Mouse (Mus musculus) ovary, postnatal 14 days (tissue): ENCODE measurements around the gene Prr19.
A peak's percentile ranks its signal among the peaks of the same experiment; 100 is the strongest.
"Not testable (repeated sequence)": the region's sequence is repeated elsewhere in the genome, so short reads cannot be mapped to it uniquely, and the experiment has no call there.

Experiments used
- DNase-seq: peaks from one replicate; pipeline ENCODE4 v3.0.0; 2022; ENCODE audit warnings: low spot score

Prr19 gene

DNA sequence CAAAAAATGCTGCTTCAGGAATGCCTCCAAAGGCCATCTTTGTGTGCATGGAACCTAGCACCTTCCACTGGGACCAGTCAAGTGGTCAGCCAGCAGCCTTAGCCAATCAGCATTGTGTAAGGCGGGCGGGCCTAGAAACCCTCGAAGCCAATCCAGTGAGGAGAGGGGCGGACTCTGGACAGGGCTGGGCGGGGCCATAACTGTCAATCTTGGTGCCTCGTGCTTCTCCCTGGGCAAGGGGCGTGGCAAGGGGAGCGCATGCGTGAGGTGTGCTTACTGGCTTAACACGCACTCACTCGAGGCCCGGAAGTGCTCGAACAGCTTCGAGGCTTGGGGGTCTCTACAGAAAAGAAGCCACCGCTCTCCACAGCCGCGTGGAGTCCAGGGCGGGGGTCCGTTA is at the start of gene Prr19:
Prr19 (plus strand) TSS at position 349 of the 400 bp plus-strand sequence.
- no peak for DNase-seq

DNA sequence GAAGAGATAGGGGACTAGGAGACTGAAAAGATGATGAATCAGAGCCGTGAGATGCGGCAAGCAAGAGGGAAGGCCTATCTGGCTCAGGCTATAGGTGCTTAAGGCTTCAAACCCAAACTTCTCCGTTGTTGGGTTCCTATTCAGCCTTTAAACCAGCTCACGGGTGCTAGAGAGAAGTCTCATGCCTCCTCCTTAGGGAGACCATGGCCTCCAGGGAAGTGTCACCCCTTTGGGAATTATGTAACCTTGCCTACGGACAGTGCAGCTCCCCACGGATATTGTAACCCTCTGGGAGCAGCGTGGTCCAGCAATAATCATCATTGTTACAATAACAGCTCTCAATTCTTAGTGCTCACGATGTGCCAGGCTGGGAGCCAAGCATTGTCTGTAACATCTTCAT is 49.4 kb upstream of the Prr19 start:
- DNase-seq = no peak

DNA sequence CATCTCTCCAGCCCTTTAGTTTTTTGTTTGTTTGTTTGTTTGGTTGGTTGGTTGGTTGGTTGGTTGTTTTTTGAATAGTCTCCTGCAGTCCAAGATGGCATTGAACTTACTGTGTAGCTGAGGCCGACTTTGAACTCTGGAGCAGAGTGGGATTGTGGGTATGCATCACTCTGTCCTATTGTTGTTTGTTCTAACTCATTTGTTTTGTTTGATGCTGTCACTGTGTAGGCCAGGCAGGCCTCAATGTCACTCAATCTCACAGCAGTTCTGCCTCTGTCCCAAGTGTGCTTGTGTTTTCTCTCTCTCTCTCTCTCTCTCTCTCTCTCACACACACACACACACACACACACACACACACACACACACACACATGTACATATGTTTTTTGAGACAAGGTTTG is 39.3 kb upstream of the Prr19 start:
- no peak for DNase-seq

DNA sequence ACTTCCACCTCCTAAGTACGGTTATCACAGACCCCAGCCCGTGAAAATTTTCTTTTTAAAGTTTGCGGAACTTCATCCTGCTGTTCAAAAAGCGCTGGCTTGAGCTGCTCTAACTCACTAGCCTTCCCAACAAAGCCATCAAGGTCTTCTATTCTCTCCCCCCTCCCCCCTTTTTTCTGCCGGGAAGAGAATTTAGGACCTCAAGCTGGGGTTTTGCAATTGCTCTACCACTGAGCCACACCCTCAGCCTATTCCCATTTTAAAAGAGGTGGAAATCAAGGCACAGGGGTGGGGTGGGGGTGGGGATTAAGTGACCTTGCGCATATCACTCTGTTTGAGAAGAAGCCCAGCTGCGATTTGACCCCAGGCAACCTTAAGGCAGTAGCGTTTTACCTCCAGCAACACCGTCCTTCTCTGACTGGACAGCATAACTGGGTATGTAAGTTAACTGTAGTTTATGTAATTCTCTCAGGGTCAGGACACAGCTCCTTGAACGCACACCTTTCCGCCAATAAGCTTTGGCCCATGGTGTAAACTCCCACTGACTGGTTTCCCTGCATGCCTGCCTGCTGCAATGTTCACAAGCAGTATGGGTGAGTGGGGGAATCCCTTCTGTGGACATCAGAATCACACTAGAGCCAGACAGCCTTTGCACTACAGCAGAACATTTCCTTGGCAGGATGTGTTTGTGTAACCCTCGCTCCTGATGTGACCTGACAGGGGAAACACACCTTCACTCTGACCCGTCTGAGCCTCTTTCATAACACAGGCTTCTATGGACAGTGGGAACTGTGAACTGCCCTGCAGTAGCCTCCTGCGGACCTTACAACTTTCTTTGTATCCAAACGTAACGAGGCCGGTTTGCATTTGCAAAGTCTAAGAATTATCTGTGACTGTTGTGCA is 37.0 kb upstream of the Prr19 start:
- DNase-seq = no peak

DNA sequence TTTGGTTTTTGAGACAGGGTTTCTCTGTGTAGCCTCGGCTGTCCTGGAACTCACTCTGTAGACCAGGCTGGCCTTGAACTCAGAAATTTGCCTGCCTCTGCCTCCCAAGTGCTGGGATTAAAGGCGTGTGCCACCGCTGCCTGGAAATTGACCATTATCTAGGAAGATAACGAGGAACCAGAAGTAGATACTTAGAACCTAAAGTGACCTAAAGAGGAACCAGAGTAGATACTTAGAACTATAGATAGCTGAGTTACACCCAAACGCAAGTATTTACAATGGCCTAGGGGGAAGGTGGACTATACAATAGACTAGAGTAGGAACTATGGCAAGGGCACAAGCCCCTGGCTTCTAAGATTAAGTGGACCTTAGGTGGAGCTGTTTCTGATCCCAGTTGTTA is 35.5 kb upstream of the Prr19 start:
- not testable (repeated sequence) for DNase-seq

DNA sequence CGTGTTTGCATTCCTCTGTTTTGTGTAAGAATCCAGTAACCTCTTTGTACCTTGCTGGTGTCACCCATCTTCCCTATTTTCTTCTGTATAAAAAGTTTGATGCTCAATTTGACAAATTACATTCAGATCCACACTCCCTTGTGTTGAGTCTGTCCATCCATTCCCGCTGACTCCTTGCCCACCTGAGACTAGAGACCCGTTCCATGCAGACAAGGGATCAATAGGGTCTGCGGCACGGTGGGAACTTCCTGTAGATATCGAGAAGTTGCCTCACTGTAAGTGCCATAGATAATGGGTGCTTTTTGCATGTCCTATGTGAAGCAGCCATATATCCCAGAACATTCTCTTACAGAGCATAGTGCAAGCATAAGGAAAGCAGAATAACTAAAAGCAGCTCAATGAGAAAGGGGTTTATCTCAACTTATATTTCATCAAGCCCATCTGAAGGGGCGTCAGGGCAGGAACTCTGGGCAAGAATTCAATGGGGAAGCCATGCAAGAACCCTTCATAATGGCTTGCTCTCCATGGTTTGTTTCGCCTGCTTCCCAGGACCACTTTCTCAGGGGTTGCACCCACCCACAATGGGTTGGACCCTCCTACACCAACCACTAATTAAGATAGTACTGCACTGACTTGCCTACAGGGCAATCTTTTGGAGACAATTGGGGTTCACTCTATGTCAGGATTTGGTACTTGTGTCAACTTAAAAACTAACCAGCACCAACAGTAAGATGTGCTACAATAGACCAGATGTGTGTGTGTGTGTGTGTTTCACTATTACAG is 34.8 kb upstream of the Prr19 start:
- no peak for DNase-seq

DNA sequence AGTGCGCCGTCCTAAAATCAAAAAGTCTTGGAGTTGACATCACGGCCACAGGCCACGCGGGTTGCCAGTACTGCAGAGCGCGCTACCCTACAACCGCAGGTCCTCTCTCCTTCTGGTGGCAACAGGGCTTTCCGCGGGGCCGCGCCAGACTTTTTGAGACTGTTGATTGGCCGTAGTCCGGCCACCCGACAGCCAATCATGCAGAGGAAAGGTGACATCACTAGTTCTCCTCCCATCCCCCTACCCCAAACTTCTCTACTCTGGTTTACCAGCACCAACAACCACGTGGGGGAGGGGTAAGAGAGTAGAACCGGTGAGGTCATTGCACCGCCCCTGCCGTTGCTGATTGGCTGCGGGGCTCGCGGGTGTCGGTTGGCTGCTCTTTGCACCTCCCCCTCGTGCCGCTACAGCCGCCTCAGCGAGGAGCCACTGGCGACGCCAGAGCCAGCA is 33.9 kb upstream of the Prr19 start, which contains the start of gene Cic:
Cic (plus strand) TSS at position 404 of the 450 bp plus-strand sequence.
- DNase-seq = peak; percentile 95

DNA sequence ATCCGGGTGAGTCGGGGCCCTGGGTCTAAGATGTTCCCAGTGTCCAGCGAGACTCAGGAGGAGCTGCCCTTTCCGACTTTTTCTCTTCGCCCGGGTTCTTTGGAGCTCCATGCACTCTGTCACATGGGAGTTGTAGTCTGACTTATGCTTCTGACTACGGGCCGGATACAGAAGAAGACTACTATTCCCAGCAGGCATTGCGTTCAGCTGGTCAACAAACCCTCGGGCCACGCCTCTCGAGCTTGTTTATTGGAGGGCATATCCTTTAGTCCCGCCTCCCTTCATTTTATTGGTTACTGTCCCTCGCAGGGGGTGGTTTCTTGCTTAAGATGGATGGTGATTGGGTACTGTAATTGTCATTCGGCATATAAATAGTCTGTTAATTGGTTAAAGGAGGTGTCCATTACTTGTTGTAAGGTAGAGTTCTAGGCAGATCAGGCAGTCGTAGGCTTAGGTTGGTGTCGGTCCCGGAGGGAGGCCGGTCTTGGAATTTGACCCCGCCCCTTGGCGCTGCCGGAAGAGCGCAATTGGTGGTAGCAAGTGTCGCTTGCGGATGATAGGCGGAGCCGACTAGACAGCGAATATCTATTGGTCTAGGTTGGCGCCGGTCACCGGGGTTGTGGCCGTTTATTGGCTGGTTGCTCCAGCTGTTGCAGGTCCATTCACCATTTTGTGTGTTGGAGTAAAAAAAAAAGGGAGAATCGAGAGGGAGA is 33.3 kb upstream of the Prr19 start:
- peak; percentile 95 for DNase-seq

DNA sequence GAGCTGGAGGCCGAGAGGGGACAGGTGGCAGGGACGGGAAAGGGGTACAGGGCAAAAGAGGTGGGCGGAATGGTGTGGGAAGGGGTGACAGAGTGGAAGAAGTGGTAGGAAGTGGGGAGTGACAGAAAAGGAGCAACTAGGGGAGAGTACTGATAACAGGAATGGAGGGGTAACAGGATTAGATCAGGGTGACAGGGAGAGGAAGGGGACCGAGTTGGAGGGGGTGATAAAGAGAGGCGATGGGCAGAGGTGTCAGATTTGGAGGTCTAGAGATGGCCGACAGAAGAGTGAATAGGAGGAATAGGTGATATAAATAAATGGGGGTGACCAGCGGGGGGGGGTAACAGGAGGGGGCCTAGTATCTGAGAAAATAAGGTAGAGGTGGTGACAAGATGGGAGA is 32.6 kb upstream of the Prr19 start:
- no peak for DNase-seq

DNA sequence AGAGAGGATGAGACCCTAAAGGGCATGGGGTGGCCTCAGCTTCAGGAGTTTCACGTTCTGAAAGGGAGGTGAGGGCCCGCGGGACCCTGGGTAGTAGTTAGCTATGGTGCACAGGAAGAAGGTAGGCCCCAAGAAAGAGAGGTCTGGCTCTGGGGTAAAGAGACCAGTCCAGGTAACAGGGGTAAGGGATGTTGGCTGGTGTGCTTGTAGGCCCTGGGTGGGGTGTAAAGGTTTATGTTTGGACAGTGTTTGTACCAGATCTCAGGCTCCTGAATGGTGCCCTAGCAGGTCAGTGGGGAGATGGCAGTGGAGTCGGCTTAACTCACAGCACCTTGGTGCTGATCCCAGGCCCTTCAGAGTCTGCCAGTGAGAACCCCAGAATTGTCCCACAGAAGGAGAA is 32.2 kb upstream of the Prr19 start:
- DNase-seq = no peak

DNA sequence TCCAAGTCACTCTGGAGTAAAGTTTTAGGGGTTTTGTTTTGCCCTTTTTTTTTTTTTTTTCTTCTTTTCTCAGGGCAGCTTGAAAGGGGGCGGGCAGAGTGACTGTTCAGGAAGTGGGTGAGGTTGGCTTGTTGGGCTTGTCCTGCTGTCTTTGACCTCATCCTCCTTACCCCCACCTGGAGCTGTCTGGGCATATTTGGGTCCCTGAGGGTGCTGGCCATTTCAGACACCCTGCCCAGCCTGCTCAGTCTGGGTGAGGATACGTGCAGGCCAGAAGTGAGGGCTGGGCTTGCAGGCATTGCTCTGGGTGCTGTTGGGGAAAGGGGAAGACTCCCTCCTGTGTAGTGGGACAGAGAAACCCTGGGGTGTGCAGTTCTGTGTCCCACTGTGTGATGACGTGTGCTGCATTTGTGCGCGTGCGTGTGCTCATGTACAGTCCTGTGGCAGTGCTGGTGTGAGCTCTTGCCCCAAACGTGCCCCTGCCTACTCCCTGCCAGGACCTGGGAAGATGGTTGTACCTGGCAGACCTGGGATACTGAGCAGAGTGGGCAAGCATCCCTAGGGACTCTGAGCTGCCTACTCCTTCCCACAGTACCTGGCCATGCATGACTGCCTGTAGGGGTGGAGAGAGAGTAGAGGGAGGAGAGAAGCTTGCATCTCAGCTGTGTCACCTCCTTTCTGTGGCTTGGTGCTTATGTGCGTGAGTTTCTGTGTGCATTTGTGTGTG is 31.5 kb upstream of the Prr19 start:
- DNase-seq = no peak

DNA sequence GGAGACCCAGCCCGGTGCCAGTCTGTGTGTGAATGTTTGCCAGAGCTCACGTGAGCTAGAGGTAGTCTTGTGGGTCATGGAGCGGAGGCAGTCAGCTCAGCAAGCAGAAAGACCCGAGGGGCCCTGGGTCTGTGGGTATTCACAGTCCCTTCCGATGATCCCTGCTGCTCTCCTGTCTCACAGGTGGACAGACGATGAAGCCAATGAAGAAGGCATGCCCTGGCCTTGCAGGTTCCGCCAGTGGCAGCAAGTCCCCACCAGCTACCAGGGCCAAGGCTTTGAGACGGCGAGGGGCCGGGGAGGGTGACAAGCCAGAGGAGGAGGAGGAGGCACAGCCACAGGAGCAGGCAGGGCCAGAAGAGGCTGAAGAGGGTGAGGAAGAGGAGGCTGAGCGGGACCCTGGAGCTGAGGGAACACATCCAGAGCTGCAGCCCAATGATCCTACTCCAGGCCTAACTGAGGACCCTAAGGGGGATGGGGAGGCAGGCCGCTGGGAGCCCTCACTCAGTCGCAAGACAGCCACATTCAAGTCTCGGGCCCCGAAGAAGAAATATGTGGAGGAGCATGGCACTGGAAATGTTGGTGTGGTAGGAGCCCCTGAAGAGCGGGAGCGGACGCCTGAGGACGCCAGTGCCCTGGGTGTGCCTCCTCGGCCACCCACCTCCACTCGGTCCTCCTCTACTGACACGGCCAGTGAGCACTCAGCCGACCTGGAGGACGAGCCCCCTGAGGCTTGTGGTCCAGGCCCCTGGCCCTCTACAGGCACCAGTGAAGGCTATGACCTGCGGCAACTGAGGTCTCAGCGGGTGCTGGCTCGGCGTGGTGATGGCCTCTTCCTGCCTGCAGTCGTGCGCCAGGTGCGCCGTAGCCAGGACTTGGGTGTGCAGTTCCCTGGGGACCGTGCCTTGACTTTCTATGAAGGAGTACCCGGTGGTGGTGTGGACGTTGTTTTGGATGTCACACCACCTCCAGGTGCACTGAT is 30.3 kb upstream of the Prr19 start:
- no peak for DNase-seq

DNA sequence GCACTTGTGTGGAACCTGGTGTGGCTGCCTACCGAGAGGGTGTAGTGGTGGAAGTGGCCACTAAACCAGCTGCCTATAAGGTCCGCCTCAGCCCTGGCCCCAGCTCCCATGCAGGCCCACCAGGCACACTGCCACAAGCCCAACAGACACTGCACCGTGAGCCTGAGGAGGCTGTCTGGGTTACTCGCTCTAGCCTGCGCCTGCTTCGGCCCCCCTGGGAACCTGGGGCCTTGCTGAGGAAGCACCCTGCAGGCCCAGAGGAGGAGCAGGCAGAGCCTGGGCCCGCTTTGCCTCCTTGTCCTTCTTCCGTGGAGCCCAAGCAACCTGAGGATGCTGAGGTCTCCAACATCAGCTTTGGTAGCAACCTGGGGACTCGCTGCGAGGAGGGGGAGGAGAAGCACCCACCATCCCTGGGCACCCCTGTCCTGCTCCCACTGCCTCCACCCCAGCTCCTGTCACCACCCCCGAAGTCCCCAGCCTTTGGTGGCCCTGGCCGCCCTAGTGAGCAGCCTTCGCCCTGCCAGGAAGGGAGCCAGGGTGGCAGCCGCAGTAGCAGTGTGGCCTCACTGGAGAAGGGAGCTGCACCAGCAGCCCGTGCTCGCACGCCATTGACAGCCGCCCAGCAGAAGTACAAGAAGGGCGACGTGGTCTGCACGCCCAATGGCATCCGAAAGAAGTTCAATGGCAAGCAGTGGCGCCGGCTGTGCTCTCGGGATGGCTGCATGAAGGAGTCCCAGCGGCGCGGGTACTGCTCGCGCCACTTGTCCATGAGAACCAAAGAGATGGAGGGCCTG is 29.4 kb upstream of the Prr19 start:
- no peak for DNase-seq

DNA sequence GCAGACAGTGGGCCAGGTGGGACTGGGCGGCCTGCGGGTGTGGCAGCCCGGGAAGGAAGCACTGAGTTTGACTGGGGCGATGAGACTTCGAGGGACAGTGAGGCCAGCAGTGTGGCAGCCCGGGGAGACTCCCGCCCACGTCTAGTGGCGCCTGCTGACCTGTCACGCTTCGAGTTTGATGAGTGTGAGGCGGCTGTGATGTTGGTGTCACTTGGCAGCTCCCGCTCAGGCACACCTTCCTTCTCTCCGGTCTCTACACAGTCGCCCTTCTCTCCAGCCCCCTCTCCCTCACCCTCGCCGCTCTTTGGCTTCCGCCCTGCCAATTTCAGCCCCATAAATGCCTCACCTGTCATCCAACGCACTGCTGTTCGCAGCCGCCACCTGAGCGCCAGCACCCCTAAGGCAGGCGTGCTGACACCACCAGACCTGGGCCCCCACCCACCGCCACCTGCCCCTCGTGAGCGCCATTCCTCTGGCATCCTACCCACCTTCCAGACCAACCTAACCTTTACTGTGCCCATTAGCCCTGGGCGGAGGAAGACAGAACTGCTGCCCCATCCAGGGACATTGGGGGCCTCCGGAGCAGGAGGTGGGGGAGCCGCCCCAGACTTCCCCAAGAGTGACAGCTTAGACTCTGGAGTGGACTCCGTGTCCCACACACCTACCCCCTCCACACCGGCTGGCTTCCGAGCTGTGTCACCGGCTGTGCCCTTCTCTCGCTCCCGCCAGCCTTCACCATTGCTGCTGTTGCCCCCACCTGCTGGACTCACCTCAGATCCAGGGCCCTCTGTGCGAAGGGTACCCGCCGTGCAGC is 28.6 kb upstream of the Prr19 start:
- DNase-seq = no peak

DNA sequence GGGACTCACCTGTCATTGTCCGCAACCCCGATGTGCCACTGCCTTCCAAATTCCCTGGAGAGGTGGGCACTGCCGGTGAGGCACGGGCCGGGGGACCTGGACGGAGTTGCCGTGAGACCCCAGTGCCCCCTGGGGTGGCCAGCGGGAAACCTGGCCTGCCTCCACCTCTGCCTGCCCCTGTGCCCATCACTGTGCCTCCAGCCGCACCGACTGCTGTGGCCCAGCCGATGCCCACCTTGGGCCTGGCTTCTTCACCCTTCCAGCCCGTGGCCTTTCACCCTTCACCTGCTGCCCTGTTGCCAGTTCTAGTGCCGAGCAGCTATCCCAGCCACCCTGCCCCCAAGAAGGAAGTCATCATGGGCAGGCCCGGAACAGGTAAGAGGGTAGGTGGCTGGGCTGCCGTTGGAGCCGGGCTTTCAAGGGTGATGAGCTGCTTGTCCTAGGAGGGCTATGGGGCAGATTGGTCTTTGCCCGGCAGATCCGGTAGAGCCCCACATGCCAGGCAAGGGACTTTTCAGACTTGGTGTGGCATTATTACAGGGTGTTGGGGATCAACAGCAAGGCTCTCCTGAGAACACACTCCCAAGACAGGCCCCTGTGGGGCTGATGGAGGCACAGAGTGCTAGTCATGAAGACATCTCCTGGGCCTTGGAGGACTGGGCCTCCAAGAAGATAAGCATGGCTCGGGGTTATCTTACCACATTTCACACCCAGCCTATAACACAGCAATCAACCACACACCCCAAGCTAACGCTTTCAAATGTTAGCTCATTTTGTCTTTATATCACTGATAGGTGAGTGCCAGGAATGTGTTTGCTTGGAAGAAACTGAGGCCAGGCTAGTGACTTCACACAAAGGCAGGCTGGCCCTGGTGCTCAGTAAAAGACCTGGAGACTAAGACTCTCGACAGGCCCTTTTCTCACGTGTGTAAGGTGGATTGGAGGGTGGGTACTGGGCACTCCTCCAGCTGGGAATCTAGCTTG is 27.7 kb upstream of the Prr19 start:
- DNase-seq = no peak

DNA sequence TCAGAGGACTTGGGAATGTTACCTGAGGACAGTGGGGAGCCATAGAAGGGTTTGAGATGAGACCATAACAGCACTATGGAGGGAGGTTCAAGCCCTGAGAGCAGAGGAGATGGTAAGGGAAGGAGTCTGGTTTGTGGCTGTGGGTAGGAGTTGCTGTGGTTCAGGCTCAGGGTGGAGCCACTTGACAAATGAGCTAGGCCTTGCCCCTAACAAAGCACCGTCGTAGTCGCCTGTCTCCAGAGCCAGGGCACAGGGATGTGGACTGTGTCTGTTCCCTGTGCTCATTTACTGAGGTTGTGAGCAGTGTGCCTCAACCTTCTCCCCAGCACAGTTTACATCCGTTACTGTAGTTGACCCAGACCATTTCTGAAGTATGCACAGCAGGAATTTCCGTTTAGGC is 26.6 kb upstream of the Prr19 start:
- DNase-seq = no peak

DNA sequence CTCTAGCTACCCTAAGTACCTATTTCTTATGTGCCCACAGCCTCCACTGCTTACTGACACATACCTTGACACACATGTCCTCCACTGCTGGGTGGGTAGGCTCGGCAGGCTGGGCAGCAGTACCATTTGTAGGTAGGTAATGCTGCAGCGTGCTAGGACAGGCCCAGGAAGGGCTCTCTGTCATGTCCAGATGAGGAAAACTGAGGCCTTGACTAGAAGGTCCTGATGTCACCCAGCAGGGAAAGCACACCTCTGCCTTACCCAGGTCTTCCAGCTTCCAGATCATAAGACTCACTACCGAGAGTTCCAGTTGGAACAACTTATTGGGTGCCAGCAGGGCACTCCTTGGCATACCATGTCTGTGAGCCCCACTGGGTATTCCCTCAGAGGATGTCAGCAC is 26.2 kb upstream of the Prr19 start:
- DNase-seq = no peak
